Mouse (Mus musculus): ENCODE results near the gene Zfp592.

- TF ChIP-seq CHD2 (IDR thresholded peaks at IDR 0.05; ENCODE audit: low read depth, low read length) (no peak), MAFK (IDR thresholded peaks at IDR 0.05; ENCODE audit: insufficient read depth, low read depth, low read length) (no peak), ZNF384 (IDR thresholded peaks at IDR 0.05; ENCODE audit: low read depth, low read length) (no peak)
Measured at GRCm38 (mm10) chr7:80987805-80988625, 5.5 kb upstream of the Zfp592 start.

All from ES-E14 (cell line).